Mouse (Mus musculus): ENCODE results near the gene Podxl2.

Gene Podxl2

GRCm38 (mm10) chr6:88843781-88844725 is 30.8 kb downstream of the Podxl2 start:
- DNase-seq, result no peak

- DNase-seq, result no peak
These were observed 31.6 kb downstream of the Podxl2 start for GRCm38 (mm10) chr6:88843241-88843640.

GRCm38 (mm10) chr6:88842731-88843151 is 32.1 kb downstream of the Podxl2 start:
- DNase-seq, result peak; percentile 55

- DNase-seq, result peak; percentile 97
These were observed 32.8 kb downstream of the Podxl2 start, which contains the start of gene Abtb1 for GRCm38 (mm10) chr6:88841781-88842689. Gene Abtb1 (minus strand): TSS chr6:88841984.

GRCm38 (mm10) chr6:88841514-88841780 is 33.4 kb downstream of the Podxl2 start:
- no peak for DNase-seq

- DNase-seq, result no peak
These were observed 33.9 kb downstream of the Podxl2 start for GRCm38 (mm10) chr6:88840791-88841513.

- no peak for DNase-seq
These were observed 34.6 kb downstream of the Podxl2 start for GRCm38 (mm10) chr6:88840211-88840610.

GRCm38 (mm10) chr6:88839135-88839970 is 35.5 kb downstream of the Podxl2 start:
- DNase-seq, result no peak

- no peak for DNase-seq
These were observed 36.2 kb downstream of the Podxl2 start for GRCm38 (mm10) chr6:88838613-88839012.

GRCm38 (mm10) chr6:88837999-88838398 is 36.8 kb downstream of the Podxl2 start:
- no peak for DNase-seq

GRCm38 (mm10) chr6:88836178-88836819 is 38.5 kb downstream of the Podxl2 start:
- DNase-seq, result no peak

GRCm38 (mm10) chr6:88835047-88835446 is 39.8 kb downstream of the Podxl2 start:
- DNase-seq, result peak; percentile 30

- no peak for DNase-seq
These were observed 41.3 kb downstream of the Podxl2 start for GRCm38 (mm10) chr6:88833340-88834140.

GRCm38 (mm10) chr6:88832663-88833062 is 42.2 kb downstream of the Podxl2 start:
- DNase-seq, result no peak

GRCm38 (mm10) chr6:88831456-88831855 is 43.4 kb downstream of the Podxl2 start:
- DNase-seq, result peak; percentile 64

- no peak for DNase-seq
These were observed 44.6 kb downstream of the Podxl2 start for GRCm38 (mm10) chr6:88830112-88830702.

GRCm38 (mm10) chr6:88829579-88829978 is 45.3 kb downstream of the Podxl2 start:
- no peak for DNase-seq

GRCm38 (mm10) chr6:88828206-88829009 is 46.4 kb downstream of the Podxl2 start:
- no peak for DNase-seq
